Mouse (Mus musculus) kidney, adult 11 months (tissue): ENCODE measurements around the gene Olfr575.

Experiments used
- DNase-seq: peaks from one replicate; pipeline ENCODE4 v3.0.0; 2022

Gene Olfr575

DNA sequence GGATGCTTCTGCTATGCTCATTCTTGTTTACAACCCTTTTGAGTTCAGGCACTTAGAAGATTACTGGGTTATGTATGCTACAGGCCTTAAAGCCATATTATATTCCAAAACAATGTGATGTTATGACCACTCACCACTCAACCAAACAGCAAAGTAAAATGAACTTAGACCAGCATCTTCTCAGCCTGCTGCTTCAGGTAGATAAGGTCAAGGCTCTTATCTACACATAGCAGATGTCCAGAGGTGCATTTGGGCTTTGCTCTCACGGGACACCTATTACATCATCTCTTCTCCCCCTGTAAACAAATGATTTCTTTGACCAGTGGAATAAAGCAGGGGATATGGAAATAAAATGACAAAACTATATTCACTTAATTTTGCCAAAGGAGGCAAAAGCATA, at the start of gene Olfr575:
Gene Olfr575 (minus strand): TSS at position 183 of the 400 bp plus-strand sequence.
- DNase-seq, result no peak

DNA sequence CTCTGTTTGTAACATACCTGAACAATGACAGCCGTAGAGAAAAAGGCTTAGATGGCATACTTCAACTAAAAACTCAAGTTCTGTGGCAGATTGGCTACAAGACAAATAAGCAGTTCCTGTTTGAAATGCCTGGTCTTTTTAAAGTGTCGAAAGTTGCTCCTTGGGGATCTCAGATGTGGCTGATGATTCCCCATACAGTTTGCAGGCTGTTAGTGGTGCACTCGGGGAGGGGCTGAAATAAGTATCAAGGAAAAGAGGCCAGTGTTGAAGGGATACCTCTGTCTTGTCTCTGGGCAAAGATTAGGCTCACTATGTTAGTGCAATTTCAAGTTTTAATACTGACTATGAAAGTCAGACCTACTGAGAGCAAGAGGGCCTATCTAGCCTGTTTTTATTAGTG, 30.6 kb upstream of the Olfr575 start, which contains the start of gene Olfr578:
Gene Olfr578 (minus strand): TSS at position 101 of the 400 bp plus-strand sequence.
- no peak for DNase-seq

DNA sequence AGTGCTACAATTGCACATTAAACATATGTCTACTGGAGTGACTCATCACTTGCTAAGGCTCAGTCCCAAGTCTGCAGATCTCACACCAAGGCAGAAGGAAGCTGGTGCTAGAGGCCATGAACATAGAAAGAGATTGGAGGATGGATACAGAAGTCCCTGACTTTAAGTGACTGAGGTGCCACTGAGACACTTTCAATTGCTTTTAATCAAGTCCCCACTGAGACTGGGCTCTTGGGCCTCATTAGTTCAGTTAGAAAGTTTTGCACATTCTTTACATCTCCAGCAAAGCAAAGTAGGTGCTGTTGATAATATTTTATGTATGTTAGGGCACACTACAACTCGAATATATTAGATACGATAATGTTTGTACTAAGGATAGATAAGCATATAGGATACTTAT, 17.3 kb upstream of the Olfr575 start, which contains the start of gene Olfr577:
Gene Olfr577 (minus strand): TSS at position 101 of the 400 bp plus-strand sequence.
- no peak for DNase-seq

DNA sequence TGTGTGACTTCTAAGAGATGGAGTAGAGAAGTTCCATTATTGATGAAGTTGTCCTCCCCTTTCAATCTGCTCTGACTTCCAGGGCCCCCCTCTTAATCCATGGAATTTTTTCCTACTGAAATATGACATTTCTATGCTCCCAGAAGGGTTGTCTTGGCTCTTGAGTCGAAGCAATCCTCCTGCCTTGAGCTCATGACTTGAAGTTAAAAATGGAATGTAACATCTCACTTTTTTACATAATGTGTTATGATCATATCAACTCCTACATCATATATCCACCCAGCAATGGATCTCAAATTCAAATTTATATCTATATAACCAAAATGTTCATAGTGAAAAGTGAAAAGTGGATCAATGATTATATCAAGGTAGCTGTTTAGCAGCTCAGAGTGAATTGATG, 15.8 kb upstream of the Olfr575 start:
- no peak for DNase-seq

DNA sequence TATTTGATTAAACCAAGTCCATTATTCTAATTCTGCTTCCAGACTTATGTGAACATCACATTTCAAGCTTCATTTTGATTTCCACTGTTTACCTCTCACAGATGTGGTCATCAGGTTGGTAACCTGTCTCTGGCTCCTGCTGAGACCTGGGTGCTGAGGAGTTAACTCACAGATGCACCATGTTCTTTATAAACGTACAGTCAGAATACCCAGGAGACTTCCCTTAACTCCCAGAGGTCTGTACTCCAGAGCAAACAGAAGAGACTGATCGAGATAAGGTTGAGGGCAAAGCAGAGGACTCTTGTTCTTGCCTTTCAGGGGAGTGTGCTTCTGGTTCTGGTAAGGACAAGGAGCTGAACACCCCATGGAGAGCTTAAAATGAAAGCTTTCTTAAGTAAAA, 3.8 kb upstream of the Olfr575 start, which contains the start of gene Olfr576:
Gene Olfr576 (plus strand): TSS at position 301 of the 400 bp plus-strand sequence.
- no peak for DNase-seq

DNA sequence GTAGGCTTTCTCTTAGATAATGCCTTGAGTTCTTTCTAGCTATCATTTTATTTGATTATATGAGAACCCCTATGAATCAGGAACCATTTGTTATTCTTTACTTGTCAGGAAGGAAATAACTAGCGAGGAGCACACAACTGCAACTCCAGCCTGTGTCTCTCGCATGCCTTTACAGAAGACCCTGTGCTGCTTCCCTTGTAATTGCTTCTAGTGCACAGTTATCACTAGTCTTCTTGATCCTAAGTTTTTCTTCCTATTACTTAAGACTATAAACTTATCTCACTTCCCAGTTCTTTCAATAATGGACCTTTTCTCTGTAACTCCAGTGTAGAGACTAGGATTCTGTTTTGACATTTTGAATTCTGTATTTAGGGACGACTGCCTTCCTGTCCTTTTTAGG, 438 bp downstream of the Olfr575 start:
- DNase-seq, result no peak

DNA sequence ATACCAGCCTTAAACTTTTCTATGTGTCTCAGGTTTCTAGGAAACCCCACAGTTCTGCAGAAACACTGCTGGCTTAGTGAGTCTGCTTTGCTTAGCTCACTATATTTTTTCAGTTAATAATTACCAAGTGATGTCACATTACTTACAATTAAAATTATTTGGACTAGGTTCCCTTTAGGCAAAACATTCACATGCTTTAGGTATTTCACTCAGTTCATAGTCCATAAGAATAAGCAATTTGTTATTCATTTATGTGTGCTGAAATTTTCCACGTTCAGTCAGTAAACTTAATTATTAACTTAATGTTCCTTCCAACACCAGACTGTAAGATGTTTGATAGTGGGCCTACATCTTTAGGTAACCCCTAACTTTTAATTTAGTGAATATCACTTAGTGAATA, 7.8 kb downstream of the Olfr575 start:
- DNase-seq, result no peak

DNA sequence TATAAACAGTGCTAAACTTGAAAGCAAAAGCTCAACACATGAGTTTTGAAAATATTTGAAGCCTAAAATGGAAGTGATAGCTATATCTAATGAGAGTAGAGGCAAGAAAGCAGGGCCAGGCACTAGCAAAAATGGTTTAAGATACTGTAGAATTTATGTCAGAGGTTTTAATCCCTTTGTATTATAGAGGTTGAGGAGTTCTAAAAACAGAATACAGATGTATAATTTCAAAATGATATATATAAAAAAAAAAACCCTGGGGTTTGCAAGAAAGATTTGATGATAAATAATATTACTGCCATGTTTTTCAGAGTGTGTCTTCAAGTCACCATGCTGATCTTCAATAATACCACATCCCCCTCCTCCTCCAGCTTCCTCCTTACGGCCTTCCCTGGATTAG, 10.4 kb downstream of the Olfr575 start, which contains the start of gene Olfr574:
Gene Olfr574 (plus strand): TSS at position 301 of the 400 bp plus-strand sequence.
- DNase-seq, result no peak

DNA sequence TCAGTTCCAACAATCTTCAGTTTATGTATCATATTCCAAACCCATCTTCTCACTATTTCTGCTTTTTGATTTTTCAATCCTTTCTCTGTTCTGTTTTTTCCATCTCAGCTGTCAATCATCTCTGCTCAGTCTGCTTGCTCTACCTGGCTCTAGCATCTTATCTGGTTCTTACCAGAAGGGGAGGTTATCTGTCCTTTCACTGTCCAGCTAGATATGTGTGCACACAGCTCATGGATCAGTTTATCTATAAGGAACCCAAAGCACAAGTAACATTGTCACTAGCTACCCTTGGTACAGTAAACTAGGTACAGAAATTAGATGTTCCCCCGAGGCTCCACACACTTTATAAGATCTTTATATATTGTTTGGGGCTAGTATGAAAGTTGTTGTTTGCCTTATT, 15.2 kb downstream of the Olfr575 start:
- DNase-seq, result no peak

DNA sequence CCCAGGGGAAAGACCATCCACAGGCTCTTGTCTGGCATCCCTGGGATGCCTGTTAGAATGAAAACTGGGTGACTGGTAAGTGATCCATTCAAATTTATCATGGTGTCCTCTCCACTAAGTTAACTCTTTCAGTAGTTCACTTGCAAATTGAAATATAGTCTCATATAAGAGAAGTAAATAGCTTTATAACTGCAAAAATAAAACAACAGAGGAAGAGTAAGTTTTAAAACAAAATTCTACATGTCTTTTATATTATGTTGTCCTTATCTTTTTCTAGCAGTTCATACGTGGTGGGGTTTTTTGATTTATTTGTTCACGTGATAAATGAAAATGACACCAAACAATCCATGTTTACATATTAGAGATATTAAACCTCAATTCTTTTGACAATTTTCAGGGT, 16.1 kb downstream of the Olfr575 start, which contains the start of gene Olfr573-ps1:
Gene Olfr573-ps1 (minus strand): TSS at position 101 of the 400 bp plus-strand sequence.
- DNase-seq, result no peak

DNA sequence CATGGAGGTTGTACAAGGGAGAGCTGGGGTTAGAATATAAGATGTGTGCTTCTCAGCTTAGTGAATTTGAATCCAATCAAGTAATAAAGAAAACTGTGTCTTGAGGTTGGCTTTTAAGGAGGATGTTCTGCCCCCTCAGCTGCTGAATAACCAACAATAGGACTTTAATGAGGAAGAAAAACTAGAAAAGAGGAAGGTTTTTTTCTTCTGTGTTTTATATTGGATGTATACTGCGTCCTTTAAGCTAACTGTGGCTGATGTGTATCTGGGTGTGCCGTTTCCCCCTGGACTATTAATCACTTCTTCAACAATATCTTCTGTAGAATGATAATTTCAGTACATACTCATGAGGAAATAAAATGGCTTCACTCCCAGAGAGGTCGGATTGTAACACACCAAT, 31.5 kb downstream of the Olfr575 start:
- no peak for DNase-seq

DNA sequence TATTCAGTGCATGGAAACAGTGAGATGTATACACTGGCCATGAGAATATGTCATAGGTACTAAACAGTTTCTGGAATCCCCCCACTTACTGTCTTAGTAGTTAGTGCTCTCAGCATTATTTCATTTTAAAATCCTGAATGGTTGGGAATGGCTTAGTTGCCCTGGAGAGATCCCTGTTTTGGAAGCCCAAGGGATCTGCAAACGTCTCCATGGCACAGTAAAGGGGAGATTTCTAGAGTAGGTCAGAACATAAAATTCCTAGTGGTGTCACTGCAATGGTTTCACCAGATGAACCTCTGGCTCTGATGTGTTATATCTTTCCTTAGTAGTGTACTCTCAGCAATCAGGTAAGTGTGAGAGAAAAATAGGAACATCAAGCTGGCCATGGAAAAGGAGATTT, 34.5 kb downstream of the Olfr575 start, which contains the start of gene Olfr572:
Gene Olfr572 (plus strand): TSS at position 301 of the 400 bp plus-strand sequence.
- DNase-seq, result no peak

DNA sequence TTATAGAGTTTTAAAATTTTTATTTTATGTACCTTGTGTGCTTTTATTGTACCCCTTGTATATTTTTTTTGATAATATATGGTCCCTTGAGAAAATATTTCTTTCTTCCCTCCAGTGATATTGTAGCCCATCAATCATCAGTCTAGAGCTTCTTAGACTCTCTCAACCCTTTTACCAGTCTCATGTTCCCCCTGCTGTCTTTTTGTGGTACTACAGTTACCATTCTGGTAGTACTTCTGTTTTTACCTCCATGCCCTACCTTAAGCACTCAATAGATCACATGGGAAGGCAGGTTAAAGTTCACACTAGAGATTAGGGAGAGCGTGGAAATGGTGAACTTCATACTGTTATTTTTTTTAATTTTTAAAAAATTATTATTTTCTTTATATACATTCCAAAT, 38.9 kb downstream of the Olfr575 start:
- DNase-seq, result no peak

DNA sequence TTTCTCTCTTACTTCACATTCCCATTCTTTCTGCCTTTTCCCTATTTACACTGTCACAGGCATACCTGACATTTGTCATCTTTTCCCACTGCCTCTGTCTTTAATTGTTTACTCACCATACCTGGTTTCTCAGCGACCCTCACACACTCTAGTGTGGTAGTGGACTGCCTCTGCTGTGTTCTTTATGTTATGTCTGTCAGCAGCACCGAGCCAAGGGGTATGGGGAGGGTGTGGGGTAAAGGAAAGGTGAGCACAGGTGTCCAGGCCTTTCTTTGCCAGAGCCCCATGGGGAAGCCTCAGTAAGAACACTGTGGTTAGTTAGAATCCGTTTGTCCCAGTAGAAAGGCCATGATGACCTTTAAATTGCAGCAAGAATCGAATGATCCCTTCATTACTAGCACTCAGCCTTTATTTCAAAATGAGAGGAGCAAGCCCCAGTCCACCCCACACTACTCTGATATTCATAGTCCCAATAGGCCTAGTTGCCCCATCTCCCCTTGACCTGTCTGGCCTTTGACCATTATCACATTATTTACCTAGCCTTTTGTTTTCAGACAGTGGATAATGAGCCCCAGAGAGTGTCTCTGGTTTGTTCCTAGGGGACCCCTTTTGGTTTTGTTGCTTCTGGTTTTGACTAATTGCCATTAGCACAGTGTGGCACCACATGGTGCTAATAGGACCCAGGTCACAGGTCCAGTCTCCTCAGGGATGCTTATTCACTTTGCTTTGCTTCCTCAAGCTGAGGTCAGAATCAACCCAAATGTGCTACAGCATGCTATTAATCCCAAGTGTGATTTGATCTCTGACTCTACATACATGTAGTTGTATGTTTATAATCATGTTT, 41.3 kb downstream of the Olfr575 start, which contains the start of gene Olfr571:
Gene Olfr571 (minus strand): TSS at position 505 of the 844 bp plus-strand sequence.
- no peak for DNase-seq

DNA sequence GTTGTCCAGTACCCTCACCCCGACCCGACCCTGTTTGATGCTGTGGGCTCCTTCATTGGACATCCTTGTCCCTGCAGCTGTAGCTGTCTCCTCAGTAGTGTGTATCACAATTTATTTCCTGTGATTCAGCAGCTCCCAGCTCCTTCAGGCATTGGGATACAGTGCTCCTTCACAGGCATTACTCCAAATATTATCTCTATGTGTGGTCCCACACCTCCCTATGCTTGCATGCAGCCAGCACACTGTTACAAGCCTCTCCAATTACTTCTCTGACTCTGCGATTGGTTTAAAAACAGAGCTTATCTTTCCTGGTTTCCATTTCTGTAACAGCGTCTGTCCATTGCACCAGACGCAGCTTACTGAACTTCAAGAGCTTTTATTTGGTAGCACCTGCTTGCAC, 42.2 kb downstream of the Olfr575 start:
- no peak for DNase-seq

DNA sequence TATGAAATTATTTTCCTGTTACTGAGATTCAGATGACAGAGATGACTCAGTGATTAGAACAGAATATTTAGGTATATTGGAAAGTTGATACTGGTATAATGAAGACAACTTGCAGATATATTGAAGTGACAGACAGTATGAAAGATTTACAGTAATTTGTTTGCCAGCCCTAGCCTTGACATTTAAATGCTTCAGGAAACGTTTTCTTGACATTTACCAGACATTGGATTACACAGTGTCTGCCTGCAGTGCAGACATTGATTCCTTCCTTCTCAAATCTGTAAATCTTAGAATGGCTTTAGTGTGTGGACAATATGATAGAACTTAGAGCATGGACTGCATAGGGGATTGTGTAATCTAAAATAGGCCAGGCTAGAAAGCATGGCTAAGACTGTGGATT, 43.3 kb downstream of the Olfr575 start:
- no peak for DNase-seq
